Mouse (Mus musculus) heart, embryonic 10.5 days (tissue): ENCODE results near the gene Slc1a1. TPM values are rescaled to one million over a fixed set of nuclear protein-coding genes. Genes with fewer than 3 reads are reported as not detected.
A peak's percentile ranks its signal among the peaks of the same experiment; 100 is the strongest.

Experiments
- DNase-seq: peaks from one replicate; pipeline ENCODE4 v3.0.0-alpha.2; 2017; ENCODE audit warnings: low spot score
- H3K27ac ChIP-seq: fragments of 300-500 bp; sonication (generic); 2 replicates; pipeline ENCODE4 v1.5.1; 2016; ENCODE audit warnings: mild to moderate bottlenecking
- H3K27me3 ChIP-seq: fragments of 300-500 bp; sonication (generic); 2 replicates; pipeline ENCODE4 v1.6.1; 2016; ENCODE audit warnings: mild to moderate bottlenecking; ENCODE audit not compliant: poor library complexity, insufficient read depth, severe bottlenecking
- H3K36me3 ChIP-seq: fragments of 300-500 bp; sonication (generic); 2 replicates; pipeline ENCODE4 v1.6.1; 2016; ENCODE audit warnings: mild to moderate bottlenecking, moderate library complexity
- H3K4me1 ChIP-seq: fragments of 300-500 bp; sonication (generic); 2 replicates; pipeline ENCODE4 v1.6.1; 2016; ENCODE audit warnings: mild to moderate bottlenecking
- H3K4me3 ChIP-seq: fragments of 300-500 bp; sonication (generic); 2 replicates; pipeline ENCODE4 v1.5.1; 2016; ENCODE audit warnings: mild to moderate bottlenecking, moderate library complexity
- H3K9me3 ChIP-seq: fragments of 300-500 bp; sonication (generic); 2 replicates; pipeline ENCODE4 v1.6.1; 2016; ENCODE audit warnings: mild to moderate bottlenecking, moderate library complexity
- WGBS: fragments of 180-500 bp; shearing (Covaris S2); methylation state at CpG from one replicate; pipeline ENCODE4 v1.1.7; 2016; 5-methylcytosine and 5-hydroxymethylcytosine counted together
- polyA plus RNA-seq: library from polyadenylated mRNA; unstranded; fragments of >200 nt; fragmentation: Nextera tagmentation; extraction: Ambion mirVana; gene quantifications from 2 replicates; pipeline ENCODE4 v1.2.1, GENCODE M21; 2016

Slc1a1 gene
- polyA plus RNA-seq, 1 experiment from 2014 or later = 0.35 TPM

DNA sequence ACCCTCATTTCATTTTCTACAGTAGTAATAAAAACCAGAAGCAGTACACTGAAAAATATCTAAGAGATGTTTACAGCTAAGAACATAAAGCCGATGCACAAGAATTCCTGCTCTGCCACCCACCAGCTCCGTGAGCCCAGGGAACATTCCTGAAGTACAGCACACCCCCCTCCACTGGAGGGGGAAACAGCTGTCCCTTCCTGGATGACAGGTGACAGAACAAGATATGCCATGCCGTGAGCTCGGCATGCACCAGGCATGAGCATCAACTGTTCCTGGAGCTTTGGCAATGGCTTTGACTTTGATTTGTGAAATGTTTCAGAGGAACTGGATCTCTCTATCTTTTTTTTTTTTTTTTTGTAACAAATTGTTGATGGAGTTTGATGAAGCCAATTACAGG lies 111.9 kb downstream of the Slc1a1 start:
- no peak for DNase-seq
- peaks cover 5% of the 10 kb centered on the region; the same call in 1 of the 2 replicates for H3K4me1 ChIP-seq
- H3K4me3 ChIP-seq = no peak overlapping the region
- H3K27ac ChIP-seq = no peak overlapping the region
- WGBS = 14% methylated on average over 4 of the region's 4 CpGs
- no peaks in the 10 kb centered on the region for H3K9me3 ChIP-seq
- no peaks in the 10 kb centered on the region for H3K27me3 ChIP-seq
- H3K36me3 ChIP-seq = no peaks in the 10 kb centered on the region

DNA sequence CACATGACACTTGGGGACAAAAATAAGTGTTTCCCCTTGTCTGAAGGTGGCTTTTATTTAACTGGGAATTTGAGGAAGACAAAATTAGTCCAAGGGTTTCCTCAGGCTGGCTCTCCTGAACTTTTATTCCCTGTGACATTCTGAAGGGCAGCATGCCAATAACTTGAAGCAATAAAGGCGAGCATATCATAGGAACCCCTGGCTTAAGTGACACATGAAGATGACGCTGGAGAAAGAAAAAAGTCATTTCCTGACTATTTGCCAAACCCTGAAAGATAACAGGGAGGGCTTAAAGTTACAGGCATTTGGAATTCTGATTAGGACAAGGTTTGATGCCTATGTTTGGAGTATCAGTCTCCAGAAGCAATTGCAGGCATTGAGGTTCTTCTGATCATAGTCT lies 112.5 kb downstream of the Slc1a1 start:
- peaks cover 5% of the 10 kb centered on the region; the same call in 1 of the 2 replicates for H3K4me1 ChIP-seq
- H3K4me3 ChIP-seq = no peak overlapping the region
- H3K27ac ChIP-seq = no peak overlapping the region
- 52% methylated on average over 2 of the region's 2 CpGs for WGBS
- H3K36me3 ChIP-seq = no peaks in the 10 kb centered on the region
- H3K27me3 ChIP-seq = no peaks in the 10 kb centered on the region
- no peak for DNase-seq
- H3K9me3 ChIP-seq = no peaks in the 10 kb centered on the region

DNA sequence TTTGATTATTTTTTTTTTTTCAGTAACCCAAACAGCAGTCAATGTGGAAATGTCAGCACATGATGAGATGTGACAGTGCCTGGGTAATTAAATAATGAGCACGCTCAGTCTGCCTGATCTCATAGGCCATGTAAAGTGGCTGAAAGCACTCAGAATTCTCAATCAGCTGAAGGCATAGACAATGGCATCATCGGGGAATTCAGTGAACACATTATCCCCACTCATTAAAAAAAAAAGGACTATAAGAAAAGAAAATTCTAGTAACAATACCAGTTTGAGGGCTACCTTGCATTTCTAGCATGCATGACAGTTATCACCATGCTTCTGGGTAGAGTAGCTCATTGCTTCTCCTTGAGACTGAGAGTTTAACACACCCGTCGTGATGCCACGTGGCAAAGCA lies 116.4 kb downstream of the Slc1a1 start:
- H3K9me3 ChIP-seq = no peaks in the 10 kb centered on the region
- DNase-seq = no peak
- H3K27ac ChIP-seq = no peak overlapping the region
- H3K4me3 ChIP-seq = no peak overlapping the region
- H3K4me1 ChIP-seq = peaks cover 5% of the 10 kb centered on the region; the same call in 1 of the 2 replicates
- no peaks in the 10 kb centered on the region for H3K36me3 ChIP-seq
- H3K27me3 ChIP-seq = no peaks in the 10 kb centered on the region
- WGBS = 80% methylated on average over 5 of the region's 5 CpGs

DNA sequence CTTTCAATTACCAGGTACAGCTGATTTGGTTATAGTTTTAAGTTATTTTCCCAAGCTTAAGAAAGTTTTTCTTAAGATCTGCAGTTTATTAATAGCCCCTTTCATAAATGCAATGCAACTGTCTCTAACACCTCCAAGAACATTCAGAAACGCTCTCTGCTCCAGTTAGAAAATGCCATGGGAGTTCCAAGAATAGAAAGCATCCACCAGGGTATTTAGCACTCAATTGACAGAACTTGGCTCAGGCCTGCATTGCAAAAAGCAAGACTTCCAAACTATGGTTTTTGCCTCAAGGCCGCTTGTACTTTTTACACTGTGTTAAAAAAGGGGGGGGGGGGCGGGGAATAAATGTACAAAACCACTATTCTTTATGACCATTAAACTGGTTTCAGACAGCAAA lies 128.3 kb downstream of the Slc1a1 start:
- Histone ChIP-seq H3K27ac (peak overlapping the region; percentile 96; the same call in 1 of the 2 replicates), H3K27me3 (no peaks in the 10 kb centered on the region), H3K9me3 (no peaks in the 10 kb centered on the region), H3K36me3 (no peaks in the 10 kb centered on the region), H3K4me3 (peak overlapping the region; percentile 96), H3K4me1 (peaks cover 25% of the 10 kb centered on the region)
- 39% methylated on average over 3 of the region's 3 CpGs for WGBS
- DNase-seq = no peak

DNA sequence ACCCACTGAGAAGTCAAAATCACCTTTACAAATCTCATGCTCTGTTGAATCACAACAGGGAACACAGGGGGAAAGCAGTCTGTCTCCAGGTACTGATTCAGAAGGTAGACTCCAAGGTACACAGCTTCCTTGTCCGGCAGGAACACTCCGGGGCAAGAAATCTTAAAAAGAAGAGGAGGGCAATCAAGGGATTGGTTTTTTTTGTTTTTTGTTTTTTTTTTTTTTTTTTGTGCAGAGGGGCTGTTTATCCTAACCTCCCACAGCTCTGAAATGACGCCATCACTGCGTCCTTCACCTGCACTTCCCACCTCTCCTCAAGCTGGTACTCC lies 128.6 kb downstream of the Slc1a1 start:
- Histone ChIP-seq H3K4me3 (peak overlapping the region; percentile 96), H3K27ac (peak overlapping the region; percentile 96), H3K4me1 (peaks cover 26% of the 10 kb centered on the region), H3K9me3 (no peaks in the 10 kb centered on the region), H3K36me3 (no peaks in the 10 kb centered on the region), H3K27me3 (no peaks in the 10 kb centered on the region)
- no peak for DNase-seq
- WGBS = 8% methylated on average over 4 of the region's 4 CpGs

Other genes starting within 250 kb of the Slc1a1 start
- gene Glis3, start 155.0 kb upstream of the Slc1a1 start, polyA plus RNA-seq = 0.99 and 1.4 TPM in 2 replicates
- gene Plpp6, start 128.9 kb downstream of the Slc1a1 start, polyA plus RNA-seq = 4.6 and 6.1 TPM in 2 replicates
- 2.1 and 5.7 TPM in 2 replicates for gene 4430402I18Rik, start 132.8 kb downstream of the Slc1a1 start, polyA plus RNA-seq
- 32.0 and 34.6 TPM in 2 replicates for gene Cdc37l1, start 155.3 kb downstream of the Slc1a1 start, polyA plus RNA-seq
- gene Ak3, start 212.9 kb downstream of the Slc1a1 start, polyA plus RNA-seq = 77.8 TPM in 2 replicates